Mouse (Mus musculus): ENCODE results near the gene Gm20671. TPM values are rescaled to one million over a fixed set of nuclear protein-coding genes. Genes with fewer than 3 reads are reported as not detected.
"Not testable (repeated sequence)": the region's sequence is repeated elsewhere in the genome, so short reads cannot be mapped to it uniquely, and the experiment has no call there.

The Gm20671 gene
- polyA plus RNA-seq, 1 experiment from 2014 or later, result not detected

GRCm38 (mm10) chr5:32767636-32768373 lies 59.1 kb downstream of the Gm20671 start:
- ATAC-seq (ENCODE audit: low read depth), result no peak
- Histone ChIP-seq H3K27ac (ENCODE audit: low read length) (no peak overlapping the region), H3K4me1 (replicated peaks; ENCODE audit: control insufficient read depth, insufficient read depth, low read length) (no peaks in the 10 kb centered on the region), H3K36me3 (ENCODE audit: control insufficient read depth, insufficient read depth, low read length) (no peaks in the 10 kb centered on the region; the same call in none of the 2 replicates), H3K27me3 (ENCODE audit: control insufficient read depth, insufficient read depth, low read depth, low read length) (no peaks in the 10 kb centered on the region), H3K4me2 (ENCODE audit: low read depth, low read length) (no peak overlapping the region), H3K9me3 (ENCODE audit: control insufficient read depth, low read length) (no peaks in the 10 kb centered on the region), H3K4me3 (ENCODE audit: low read length) (no peak overlapping the region), H3K9ac (ENCODE audit: low read length) (no peak overlapping the region)
- WGBS, result 83% methylated on average over 4 of the region's 4 CpGs

GRCm38 (mm10) chr5:32767004-32767403 lies 59.9 kb downstream of the Gm20671 start:
- ATAC-seq (ENCODE audit: low read depth), result no peak
- WGBS, result 50% methylated on average over 3 of the region's 3 CpGs

GRCm38 (mm10) chr5:32761566-32762140 lies 65.3 kb downstream of the Gm20671 start:
- Histone ChIP-seq H3K4me1 (replicated peaks; ENCODE audit: control insufficient read depth, insufficient read depth, low read length) (no peaks in the 10 kb centered on the region), H3K36me3 (ENCODE audit: control insufficient read depth, insufficient read depth, low read length) (no peaks in the 10 kb centered on the region; the same call in 1 of the 2 replicates), H3K27ac (ENCODE audit: low read length) (no peak overlapping the region), H3K9me3 (ENCODE audit: control insufficient read depth, low read length) (no peaks in the 10 kb centered on the region), H3K4me2 (ENCODE audit: low read depth, low read length) (no peak overlapping the region), H3K4me3 (ENCODE audit: low read length) (no peak overlapping the region), H3K27me3 (ENCODE audit: control insufficient read depth, insufficient read depth, low read depth, low read length) (no peaks in the 10 kb centered on the region), H3K9ac (ENCODE audit: low read length) (no peak overlapping the region)
- 73% methylated on average over 5 of the region's 5 CpGs for WGBS
- ATAC-seq (ENCODE audit: low read depth), result no peak

More at GRCm38 (mm10) chr5:32767004-32767403, 59.9 kb downstream of the Gm20671 start:
- Histone ChIP-seq H3K27me3 (ENCODE audit: control insufficient read depth, insufficient read depth, low read depth, low read length) (no peaks in the 10 kb centered on the region), H3K4me2 (ENCODE audit: low read depth, low read length) (no peak overlapping the region), H3K9me3 (ENCODE audit: control insufficient read depth, low read length) (no peaks in the 10 kb centered on the region), H3K4me1 (replicated peaks; ENCODE audit: control insufficient read depth, insufficient read depth, low read length) (no peaks in the 10 kb centered on the region), H3K27ac (ENCODE audit: low read length) (no peak overlapping the region), H3K4me3 (ENCODE audit: low read length) (no peak overlapping the region), H3K36me3 (ENCODE audit: control insufficient read depth, insufficient read depth, low read length) (no peaks in the 10 kb centered on the region; the same call in none of the 2 replicates), H3K9ac (ENCODE audit: low read length) (no peak overlapping the region)

GRCm38 (mm10) chr5:32760787-32761186 lies 66.1 kb downstream of the Gm20671 start:
- Histone ChIP-seq H3K9me3 (ENCODE audit: control insufficient read depth, low read length) (no peaks in the 10 kb centered on the region), H3K36me3 (ENCODE audit: control insufficient read depth, insufficient read depth, low read length) (no peaks in the 10 kb centered on the region; the same call in 1 of the 2 replicates), H3K9ac (ENCODE audit: low read length) (no peak overlapping the region), H3K27ac (ENCODE audit: low read length) (no peak overlapping the region), H3K4me2 (ENCODE audit: low read depth, low read length) (no peak overlapping the region), H3K27me3 (ENCODE audit: control insufficient read depth, insufficient read depth, low read depth, low read length) (no peaks in the 10 kb centered on the region), H3K4me1 (replicated peaks; ENCODE audit: control insufficient read depth, insufficient read depth, low read length) (no peaks in the 10 kb centered on the region), H3K4me3 (ENCODE audit: low read length) (no peak overlapping the region)
- ATAC-seq (ENCODE audit: low read depth), result no peak
- WGBS, result 55% methylated on average over 3 of the region's 3 CpGs

- not testable (repeated sequence) for H3K36me3 ChIP-seq (ENCODE audit: control insufficient read depth, insufficient read depth, low read length); H3K27ac ChIP-seq (ENCODE audit: low read length); H3K9me3 ChIP-seq (ENCODE audit: control insufficient read depth, low read length); H3K4me1 ChIP-seq (replicated peaks; ENCODE audit: control insufficient read depth, insufficient read depth, low read length); H3K9ac ChIP-seq (ENCODE audit: low read length); H3K4me3 ChIP-seq (ENCODE audit: low read length); H3K4me2 ChIP-seq (ENCODE audit: low read depth, low read length); H3K27me3 ChIP-seq (ENCODE audit: control insufficient read depth, insufficient read depth, low read depth, low read length); ATAC-seq (ENCODE audit: low read depth)
- WGBS, result 95% methylated on average over 15 of the region's 18 CpGs
These were observed 66.6 kb downstream of the Gm20671 start for GRCm38 (mm10) chr5:32760352-32760751.

- H3K4me3 ChIP-seq (ENCODE audit: low read length), result no peak overlapping the region
- ATAC-seq (ENCODE audit: low read depth), result no peak
- H3K27ac ChIP-seq (ENCODE audit: low read length), result no peak overlapping the region
- no peak overlapping the region for H3K4me2 ChIP-seq (ENCODE audit: low read depth, low read length)
- H3K36me3 ChIP-seq (ENCODE audit: control insufficient read depth, insufficient read depth, low read length), result no peaks in the 10 kb centered on the region; the same call in 1 of the 2 replicates
- no peaks in the 10 kb centered on the region for H3K4me1 ChIP-seq (replicated peaks; ENCODE audit: control insufficient read depth, insufficient read depth, low read length)
- no peaks in the 10 kb centered on the region for H3K27me3 ChIP-seq (ENCODE audit: control insufficient read depth, insufficient read depth, low read depth, low read length)
- WGBS, result 75% methylated on average over 2 of the region's 2 CpGs
- no peaks in the 10 kb centered on the region for H3K9me3 ChIP-seq (ENCODE audit: control insufficient read depth, low read length)
- no peak overlapping the region for H3K9ac ChIP-seq (ENCODE audit: low read length)
These were observed 67.2 kb downstream of the Gm20671 start for GRCm38 (mm10) chr5:32759662-32760061.

- Histone ChIP-seq H3K27me3 (ENCODE audit: control insufficient read depth, insufficient read depth, low read depth, low read length) (no peaks in the 10 kb centered on the region), H3K27ac (ENCODE audit: low read length) (no peak overlapping the region), H3K4me3 (ENCODE audit: low read length) (no peak overlapping the region), H3K4me2 (ENCODE audit: low read depth, low read length) (no peak overlapping the region), H3K9ac (ENCODE audit: low read length) (no peak overlapping the region), H3K9me3 (ENCODE audit: control insufficient read depth, low read length) (no peaks in the 10 kb centered on the region), H3K36me3 (ENCODE audit: control insufficient read depth, insufficient read depth, low read length) (no peaks in the 10 kb centered on the region), H3K4me1 (replicated peaks; ENCODE audit: control insufficient read depth, insufficient read depth, low read length) (no peaks in the 10 kb centered on the region)
- WGBS, result 87% methylated on average over 8 of the region's 8 CpGs
- no peak for ATAC-seq (ENCODE audit: low read depth)
These were observed 70.8 kb downstream of the Gm20671 start for GRCm38 (mm10) chr5:32756141-32756540.

- Histone ChIP-seq H3K9me3 (ENCODE audit: control insufficient read depth, low read length) (no peaks in the 10 kb centered on the region), H3K4me3 (ENCODE audit: low read length) (no peak overlapping the region), H3K36me3 (ENCODE audit: control insufficient read depth, insufficient read depth, low read length) (no peaks in the 10 kb centered on the region), H3K27me3 (ENCODE audit: control insufficient read depth, insufficient read depth, low read depth, low read length) (no peaks in the 10 kb centered on the region), H3K27ac (ENCODE audit: low read length) (no peak overlapping the region), H3K4me1 (replicated peaks; ENCODE audit: control insufficient read depth, insufficient read depth, low read length) (no peaks in the 10 kb centered on the region; the same call in 1 of the 2 replicates), H3K9ac (ENCODE audit: low read length) (no peak overlapping the region), H3K4me2 (ENCODE audit: low read depth, low read length) (no peak overlapping the region)
- ATAC-seq (ENCODE audit: low read depth), result no peak
- WGBS, result 64% methylated on average over 2 of the region's 2 CpGs
These were observed 75.2 kb downstream of the Gm20671 start for GRCm38 (mm10) chr5:32751736-32752135.

- Histone ChIP-seq H3K27me3 (ENCODE audit: control insufficient read depth, insufficient read depth, low read depth, low read length) (no peaks in the 10 kb centered on the region), H3K4me1 (replicated peaks; ENCODE audit: control insufficient read depth, insufficient read depth, low read length) (peaks cover 12% of the 10 kb centered on the region), H3K4me2 (ENCODE audit: low read depth, low read length) (no peak overlapping the region), H3K9ac (ENCODE audit: low read length) (no peak overlapping the region; the same call in 1 of the 2 replicates), H3K9me3 (ENCODE audit: control insufficient read depth, low read length) (no peaks in the 10 kb centered on the region), H3K27ac (ENCODE audit: low read length) (no peak overlapping the region), H3K4me3 (ENCODE audit: low read length) (no peak overlapping the region), H3K36me3 (ENCODE audit: control insufficient read depth, insufficient read depth, low read length) (no peaks in the 10 kb centered on the region)
- ATAC-seq (ENCODE audit: low read depth), result no peak
- WGBS, result 77% methylated on average over 6 of the region's 6 CpGs
These were observed 78.0 kb downstream of the Gm20671 start for GRCm38 (mm10) chr5:32748936-32749335.

All from lung, embryonic 16.5 days (tissue).